Mouse (Mus musculus) ES-Bruce4 (cell line): ENCODE measurements at regions not wholly inside any gene's neighbourhood (a gene's known extent, or its start where the extent isn't known, plus 50 kb on each side); places are given as distances from the start of the nearest gene placed in this dataset.

ENCODE experiments used
- CTCF ChIP-seq: IDR thresholded peaks from one replicate; pipeline ENCODE4 v1.8.1; 2011; ENCODE audit warnings: low read depth, low read length
- POLR2A ChIP-seq: IDR thresholded peaks from one replicate; pipeline ENCODE4 v1.8.1; 2011; ENCODE audit warnings: low read length; ENCODE audit not compliant: insufficient read depth

DNA sequence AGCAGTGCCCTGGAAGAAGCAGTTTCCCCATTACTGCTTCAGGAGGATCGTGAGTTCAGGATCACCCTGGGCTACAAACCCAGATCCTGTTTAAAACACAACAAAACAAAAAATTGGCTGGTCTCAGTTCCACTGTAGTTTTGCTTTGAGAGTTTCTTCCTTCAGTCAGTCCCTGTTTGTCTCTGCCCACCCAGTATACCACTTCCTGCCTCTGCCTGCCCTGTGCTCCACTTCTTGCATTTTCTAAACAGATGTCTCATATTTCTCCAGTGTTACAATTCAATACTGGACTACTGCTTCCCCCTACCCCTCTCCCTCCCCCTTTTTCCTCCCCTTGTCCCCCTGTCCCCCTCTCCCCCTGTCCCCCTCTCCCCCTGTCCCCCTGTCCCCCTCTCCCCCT, 98.6 kb upstream of the F13a1 start:
- no peak for TF ChIP-seq CTCF
- no peak for TF ChIP-seq POLR2A
